Mouse (Mus musculus): Measurements from ENCODE around the gene Mau2.

- TF ChIP-seq POLR2A (IDR thresholded peaks at IDR 0.05; ENCODE audit: borderline replicate concordance, control insufficient read depth, low read depth, low read length): peak; percentile 76; the same call in 1 of the 2 replicates
- no peak for TF ChIP-seq CTCF (IDR thresholded peaks at IDR 0.05; ENCODE audit: control insufficient read depth, insufficient read depth, low read length)
Measured at GRCm38 (mm10) chr8:69996589-69997285, 45.8 kb downstream of the Mau2 start.

Measured in bone marrow, adult 2 months (tissue).